Mouse (Mus musculus) 3T3-L1 (cell line): ENCODE results near the gene Sec16a.
A peak's percentile ranks its signal among the peaks of the same experiment; 100 is the strongest.

ENCODE experiments used
- DNase-seq: peaks from one replicate; pipeline ENCODE4 v3.0.0-alpha.2; 2015; ENCODE audit warnings: low read depth, low spot score

Sec16a gene

DNA sequence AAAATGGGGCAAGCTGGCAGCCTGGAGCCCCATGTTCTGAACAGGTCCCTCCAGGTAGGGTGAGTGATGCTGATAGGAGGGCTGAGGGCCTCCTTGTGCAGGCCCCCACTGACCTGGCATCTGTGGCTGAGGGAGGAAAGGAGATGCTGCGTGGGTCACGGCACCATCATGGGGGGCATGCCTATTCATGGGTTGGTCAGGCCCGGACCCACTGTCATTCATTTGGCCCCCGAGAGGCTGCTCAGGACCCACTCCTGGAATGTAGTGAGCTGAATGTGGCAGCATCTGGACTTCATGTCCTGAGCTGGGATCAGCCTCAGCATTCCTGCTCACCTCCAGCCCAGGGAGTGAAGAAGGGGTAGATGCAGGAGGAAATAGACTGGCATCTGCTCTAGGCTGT is 3.8 kb downstream of the Sec16a start:
- no peak for DNase-seq

DNA sequence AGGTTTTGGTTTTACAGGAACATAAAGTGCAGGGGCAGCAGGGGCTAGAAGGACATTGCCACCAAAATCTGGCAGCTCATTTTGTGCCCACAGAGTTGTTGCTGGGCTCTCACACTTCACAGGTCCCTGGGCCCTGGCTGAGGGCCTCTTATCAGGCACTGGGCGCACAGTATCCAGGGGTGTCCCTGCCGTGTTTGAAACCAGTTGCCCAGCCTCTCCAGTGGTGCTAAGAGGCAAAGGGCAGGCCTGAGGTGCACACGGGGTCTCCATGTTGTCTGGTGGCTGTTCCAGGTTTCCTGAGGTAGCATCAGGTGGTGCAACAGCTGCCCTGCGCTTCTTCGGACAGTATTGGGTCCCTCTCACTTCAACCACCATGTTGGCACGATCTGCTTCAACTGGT is 5.3 kb downstream of the Sec16a start:
- DNase-seq = no peak

DNA sequence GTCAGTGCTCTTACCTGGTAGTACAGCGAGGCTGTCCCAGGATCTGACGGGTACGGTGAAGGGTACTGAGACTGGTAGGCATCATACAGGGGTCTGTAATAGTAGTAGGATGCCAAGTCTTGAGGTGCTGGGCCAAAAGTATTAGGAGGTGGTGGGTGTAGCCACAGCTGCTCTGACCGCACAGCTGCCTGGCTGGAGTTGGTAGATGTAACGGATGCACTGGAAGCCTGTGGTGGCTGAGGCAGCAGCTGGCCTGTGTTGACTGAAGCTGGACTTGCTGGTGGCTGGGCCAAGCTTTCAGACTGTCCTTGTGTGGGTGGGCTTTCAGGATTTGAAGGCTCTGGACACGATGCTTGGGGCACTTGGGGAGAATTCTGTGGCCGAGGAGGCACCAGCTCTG is 6.6 kb downstream of the Sec16a start:
- DNase-seq = no peak

DNA sequence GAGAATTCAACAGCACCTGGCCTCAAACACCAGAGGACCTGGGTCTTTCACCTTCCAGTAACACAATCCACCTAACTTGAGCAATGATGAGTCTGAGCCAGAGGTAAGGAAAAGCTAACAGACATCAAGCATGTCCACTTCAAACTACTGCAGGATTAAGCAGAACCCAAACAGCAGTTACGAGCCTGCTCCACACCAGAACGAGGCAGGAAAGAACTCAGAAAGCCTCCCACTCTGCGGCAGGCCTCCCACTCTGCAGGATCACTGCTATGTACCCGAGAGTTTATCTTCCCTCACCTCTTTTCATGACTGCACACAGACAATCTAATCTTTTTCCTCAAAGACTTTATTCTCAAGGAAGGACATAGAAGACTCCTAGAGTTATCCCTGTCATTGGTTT is 7.8 kb downstream of the Sec16a start:
- no peak for DNase-seq

DNA sequence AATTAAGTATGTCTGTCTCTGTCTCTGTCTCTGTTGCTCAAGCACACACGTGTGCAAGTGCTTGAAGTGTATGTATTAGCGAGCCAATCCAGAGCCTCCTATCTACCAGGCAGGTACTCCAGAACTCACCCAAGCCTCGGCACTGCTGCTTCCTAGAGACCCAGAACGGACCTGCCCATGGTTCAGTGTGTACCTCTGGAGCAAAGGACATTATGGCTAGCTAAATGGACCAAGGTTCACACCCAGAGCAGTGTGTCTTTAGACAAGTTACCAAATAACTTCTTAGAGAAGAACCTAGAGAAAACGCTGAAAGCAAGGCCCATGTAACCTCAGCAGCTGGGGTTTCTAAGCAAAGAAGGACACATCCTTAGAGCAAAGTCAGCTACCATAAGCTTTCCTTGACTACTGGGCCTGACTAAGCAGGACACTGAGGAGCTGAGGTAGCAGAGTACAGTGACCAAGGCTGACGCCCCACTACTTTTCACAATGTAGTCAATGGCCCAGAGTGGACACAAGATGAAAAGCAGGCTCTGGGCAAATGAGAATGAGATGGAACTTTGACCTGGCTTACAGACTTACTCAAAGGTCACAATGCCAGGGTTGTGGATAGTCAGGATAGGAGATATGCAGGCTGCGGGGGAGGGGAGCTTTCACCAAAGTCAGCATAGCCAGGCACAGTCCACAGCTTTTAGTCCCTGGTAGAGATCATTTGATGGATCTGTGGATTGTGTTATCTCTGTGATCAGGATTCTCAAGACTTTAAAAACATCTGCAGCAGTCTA is 10.0 kb downstream of the Sec16a start:
- DNase-seq = no peak

DNA sequence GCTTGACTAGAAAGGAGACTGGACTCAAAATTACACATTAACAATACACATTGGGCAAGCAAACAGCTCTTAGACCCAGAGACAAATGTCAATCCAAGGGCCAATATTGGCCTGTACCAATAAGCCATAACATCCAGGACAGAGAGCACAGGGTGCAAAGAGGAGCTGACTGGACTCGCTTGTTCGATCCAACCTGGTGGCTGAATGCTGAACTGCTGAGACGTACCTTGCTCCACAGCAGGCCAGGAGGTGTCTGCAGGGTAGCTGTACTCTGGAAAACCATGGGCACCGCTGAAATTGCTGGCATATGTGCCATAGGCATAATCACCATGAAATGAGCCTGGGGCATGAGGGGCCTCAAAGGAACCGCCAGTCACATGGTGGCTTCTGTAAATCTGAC is 15.2 kb downstream of the Sec16a start:
- no peak for DNase-seq

DNA sequence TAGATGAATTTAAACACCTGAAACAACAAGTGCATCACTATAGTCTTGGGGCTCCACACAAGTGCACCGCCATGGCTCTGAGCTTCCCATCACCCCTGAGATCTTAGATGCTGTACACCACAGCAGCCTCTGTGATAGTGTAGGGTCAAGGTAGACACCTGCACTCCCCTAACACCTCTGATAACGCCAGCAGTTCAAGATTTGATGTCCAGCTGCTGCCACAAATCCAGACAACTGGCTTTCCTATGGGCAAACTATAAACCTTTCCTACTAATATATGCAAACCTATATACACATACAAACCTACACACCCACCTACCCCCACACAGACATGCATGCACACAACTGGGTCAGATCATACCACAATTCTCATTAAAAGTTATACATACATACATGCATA is 20.5 kb downstream of the Sec16a start:
- no peak for DNase-seq

DNA sequence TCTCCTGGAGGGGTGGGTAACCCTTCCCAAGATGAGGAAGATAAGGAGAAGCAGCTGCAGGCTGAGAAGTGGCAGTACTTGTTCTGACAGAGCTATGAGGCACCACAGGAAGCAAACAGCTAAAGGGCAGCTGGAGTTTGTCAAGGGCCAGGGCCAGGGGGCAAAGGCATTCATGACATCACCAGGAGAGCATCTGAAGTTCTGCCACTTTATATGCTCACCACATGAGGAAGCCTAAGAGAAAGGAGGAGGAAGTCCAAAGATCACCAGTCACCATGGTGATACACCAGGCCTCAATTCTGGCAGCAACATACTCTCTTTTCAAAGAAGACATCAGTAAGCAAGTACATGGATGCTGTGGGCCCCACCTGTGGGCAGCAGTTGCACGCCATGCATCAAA is 21.9 kb downstream of the Sec16a start:
- no peak for DNase-seq

DNA sequence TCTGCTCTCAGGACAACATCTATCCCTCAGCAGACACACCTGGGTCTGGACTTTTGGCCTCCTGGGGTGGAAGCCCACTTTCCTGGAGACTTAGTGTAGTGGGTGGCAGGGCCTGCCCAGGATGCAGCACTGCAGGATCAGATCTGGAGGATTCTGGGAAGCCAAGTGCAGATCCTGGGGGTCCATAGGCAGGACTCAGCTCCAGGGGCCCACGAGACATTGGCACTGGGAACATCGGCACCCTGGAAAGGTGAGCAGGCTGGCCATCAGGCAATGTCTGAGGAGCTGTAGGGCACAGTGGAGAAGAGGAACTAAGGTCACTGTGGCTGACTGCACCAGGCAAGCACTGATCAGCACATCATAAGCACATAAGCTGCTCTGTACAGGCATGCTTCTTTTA is 23.0 kb downstream of the Sec16a start:
- no peak for DNase-seq

DNA sequence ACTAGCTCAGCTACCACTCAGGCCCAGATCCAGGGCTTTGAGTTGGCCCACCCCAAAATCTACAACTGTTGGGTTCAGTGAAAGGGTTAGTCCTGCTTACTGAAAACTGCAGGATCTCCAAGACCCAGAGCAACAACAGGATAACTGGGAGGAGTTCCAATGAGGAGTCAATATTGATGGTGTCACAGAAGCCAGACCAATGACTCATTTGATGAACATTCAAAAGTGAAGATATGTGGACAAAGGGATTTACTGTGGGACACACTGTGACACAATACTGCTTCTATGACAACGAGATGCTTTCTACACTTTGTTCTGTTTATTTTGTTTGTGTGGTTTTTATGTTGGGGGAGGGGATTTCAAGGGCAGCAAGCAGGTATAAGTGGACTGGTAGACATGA is 26.9 kb downstream of the Sec16a start:
- peak; percentile 61 for DNase-seq

DNA sequence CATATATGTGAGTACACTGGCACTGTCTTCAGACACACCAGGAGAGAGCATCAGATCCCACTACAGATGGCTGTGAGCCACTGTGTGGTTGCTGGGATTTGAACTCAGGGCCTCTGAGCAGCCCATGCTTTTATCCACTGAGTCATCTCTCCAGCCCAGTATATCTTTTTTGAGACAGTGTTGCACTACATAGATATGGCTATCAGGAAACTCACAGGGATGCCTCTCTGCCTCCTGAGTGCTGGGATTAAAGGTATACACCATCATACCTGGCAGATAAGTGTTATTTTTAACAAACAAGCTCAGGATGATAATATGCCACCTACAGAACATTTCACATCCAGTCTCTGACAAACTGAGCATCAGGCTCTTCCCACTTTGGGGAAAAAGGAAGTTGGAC is 27.9 kb downstream of the Sec16a start:
- no peak for DNase-seq

DNA sequence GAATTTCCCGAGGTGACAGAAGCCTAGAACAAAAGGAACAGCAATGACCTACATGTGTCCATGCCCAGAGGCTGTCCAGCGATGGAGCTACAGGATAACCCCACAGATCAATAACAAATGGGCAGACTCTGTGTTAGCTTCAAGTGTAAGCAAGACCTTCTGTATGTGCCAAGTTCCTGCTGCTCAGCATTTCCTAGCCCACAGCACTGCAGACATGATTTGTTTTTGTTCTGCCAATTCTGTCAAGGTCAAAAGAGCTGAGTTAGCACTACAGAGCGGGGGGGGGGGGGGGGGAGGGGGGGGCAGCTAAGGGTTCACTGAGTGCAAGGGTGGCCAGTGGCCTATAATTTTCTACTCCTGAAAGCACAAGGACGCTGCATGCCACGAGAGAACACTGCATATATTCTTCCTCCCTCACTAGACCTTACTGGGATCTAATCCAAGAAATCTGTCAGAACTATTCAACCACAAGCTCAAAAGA is 34.0 kb downstream of the Sec16a start:
- peak; percentile 92 for DNase-seq

DNA sequence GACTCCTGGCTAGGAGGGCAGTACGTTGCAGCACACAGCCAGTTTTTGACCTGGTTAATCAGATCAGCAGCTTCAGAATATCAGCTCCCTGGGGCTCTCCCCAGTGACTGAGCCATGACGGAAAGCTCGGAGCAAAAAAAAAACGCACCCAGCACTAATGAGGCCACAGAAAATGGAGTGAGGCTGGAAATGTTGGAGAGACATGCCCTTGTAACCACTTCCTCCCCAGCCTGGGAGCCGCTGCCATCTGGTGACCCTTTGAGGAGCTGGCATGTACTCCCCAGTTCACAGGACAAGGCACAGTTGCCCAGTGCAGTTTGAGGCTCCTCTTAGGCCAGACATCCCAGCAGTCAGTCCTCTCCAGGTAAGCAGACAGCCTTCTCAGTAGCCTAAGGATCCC is 34.9 kb downstream of the Sec16a start:
- peak; percentile 44 for DNase-seq

DNA sequence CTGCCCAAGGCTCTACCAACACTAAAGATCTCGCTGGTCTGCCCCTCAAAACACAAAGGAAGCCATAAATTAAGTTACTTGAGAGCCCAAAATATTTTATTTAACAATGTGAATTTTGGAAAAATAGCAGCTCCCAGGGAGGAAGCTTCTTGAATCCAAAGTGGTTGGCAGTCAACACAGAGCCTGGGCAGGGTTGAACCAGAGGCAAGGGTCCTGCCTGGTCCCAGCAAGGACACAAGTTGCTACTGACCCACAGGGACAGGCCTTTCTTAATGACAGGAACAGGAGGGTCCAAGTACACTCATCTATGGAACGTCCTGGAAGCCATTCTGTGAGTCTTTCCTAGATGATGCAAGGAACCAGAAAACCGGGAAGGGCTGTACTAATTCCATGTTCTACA is 35.7 kb downstream of the Sec16a start:
- no peak for DNase-seq

DNA sequence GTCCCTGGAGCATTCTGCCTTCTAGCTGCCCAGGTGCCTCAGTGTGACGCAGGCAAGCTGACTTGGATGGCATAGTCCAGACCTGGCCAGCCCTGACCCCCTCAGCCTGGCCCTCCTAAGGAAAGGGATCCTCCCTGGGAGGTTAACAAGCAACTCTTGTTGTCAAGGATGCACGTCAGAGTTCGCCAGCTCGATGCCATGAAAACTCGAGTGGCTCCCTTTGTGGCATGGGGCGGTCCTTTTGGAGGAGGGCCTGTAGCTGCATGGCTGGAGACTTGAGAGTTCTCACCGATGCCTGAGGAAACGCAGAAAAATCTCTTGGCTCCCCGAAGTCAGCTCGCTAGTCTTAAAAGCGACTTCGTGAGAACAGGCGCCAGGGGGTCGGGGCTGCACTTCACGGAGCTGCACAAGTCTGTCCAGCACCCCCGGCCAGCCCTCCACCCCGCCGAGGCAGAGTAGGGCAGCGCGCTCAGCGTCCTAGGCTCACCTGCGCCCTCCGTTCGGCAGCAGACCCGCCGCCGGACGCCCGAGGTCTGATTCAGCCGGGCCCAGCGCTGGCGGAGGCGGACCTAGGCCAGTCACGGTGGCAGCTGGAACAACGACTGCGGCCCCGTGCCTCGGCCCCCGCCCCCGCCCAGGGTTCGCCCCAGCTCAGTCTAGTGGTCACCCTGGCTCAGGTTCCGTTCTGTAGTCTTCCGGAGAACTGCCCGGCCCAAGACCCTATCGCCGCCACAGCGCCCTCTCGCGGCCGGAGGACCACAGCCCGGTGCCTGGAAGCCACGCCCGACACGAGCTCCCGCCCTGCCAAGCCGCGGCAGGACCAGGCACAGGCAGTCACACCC is 36.3 kb downstream of the Sec16a start, which contains the start of gene Inpp5e:
TSS of gene Inpp5e (minus strand) at position 689 of the 842 bp plus-strand sequence.
- peak; percentile 92 for DNase-seq

DNA sequence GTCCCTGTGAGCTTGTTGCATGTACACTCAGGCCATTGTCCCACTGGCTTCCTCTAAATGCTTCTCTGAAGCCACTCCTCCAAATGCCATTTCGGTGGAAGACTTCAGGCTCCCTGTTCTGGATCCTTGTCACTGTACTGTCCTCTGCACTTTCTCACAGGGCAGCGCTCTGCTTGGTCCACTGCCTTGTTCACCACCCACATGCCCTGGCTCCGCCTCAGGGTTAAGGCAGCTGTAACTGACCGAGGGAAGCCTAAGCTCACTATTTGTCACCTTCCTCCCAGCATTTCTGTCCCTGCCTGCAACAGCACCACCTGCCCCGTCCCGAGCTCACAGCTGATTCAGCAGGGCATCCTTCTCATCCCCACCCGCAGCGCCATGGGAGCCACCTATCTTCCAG is 41.7 kb downstream of the Sec16a start:
- DNase-seq = no peak

DNA sequence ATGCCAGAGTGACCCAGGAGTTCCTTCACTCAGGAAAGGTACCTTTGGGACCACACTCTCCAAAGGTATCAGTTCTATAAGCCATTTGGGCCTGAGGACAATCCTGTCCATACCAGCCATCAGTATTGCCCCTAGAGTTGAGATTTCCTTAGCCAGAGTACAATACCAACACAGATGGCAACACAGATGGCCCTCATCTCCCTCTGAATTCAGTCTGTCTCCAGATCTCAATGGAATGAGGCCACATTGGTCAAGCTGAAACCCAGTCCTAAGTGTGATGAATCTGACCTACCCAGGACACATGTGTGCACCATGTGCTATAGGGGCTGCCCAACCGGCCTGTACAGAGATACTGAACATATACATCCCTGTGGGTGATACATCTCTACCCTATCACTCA is 42.8 kb downstream of the Sec16a start:
- no peak for DNase-seq

DNA sequence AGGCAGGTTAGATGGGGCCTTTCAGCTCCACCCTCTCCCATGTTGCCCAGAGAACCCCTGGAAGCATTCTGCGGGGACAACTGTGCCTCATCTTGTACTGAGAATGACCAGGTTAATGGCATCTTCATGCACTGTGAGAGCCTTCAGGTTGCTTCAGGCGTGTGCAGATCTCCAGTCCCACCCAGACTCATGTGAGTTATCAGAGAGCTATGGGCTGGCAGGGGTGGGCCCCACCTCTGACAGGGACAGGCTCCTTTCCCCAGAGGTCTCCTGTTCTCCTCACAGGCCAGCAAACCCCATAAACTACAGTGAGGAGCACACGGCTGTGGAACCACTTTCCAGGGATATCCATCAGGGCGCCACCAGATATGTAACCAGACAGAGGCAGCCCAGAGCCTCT is 44.0 kb downstream of the Sec16a start:
- DNase-seq = no peak

DNA sequence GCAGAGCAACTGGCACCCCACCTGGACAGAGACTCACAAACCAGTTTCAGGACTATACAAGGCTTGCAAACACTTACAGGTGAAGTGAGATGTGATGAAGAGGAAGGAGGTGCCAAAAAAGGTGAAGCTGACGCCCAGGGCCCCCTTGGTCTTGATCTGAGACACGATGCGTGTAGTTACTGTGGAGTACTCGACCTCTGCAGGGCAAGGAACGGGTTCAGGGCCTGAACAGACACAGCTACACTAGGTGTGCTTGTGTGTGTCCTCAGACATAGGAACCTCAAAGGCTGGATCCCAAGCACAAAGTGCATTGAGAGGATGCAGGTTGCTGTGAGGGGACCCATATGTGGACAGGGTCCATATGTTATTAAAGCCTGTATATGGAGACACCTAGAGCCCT is 44.7 kb downstream of the Sec16a start:
- DNase-seq = no peak

DNA sequence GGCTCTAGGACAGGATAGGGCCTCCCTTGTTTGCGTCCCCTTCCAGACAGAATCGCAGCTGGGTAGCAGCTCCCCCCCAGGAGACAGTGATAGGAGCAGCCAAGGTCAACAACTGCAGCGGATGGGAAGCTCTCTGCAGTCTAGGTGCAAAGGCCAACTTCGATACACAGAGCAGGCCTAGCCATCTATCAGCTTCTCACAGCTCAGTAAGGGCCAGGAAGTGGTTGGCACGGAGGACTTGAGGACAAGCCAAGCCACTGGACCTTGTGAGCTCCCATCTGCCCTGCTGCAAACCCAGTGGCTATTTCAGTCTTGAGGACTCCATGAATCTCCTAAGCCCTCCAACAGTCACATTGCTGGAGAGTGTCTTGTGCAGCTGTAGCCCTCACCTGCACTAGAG is 45.4 kb downstream of the Sec16a start:
- DNase-seq = no peak

DNA sequence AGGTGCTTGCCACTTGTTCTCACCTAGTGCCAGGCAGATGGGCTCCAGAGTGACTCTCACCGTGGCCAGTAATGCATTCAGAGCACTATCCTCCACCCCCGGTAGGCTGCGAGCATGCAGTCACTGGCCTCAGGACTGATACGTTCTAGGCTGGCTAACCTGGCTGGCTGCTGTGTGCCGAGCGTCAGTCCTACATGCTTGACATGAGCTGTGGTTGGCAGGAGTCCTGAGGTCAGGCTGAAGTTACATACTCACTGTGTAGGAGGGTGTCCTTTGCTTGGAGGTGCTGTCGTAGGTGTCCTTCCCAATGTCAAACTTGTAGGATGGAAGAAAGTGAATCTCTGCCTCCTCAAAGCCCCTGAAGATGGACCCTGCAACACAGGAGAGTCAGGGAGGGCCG is 46.0 kb downstream of the Sec16a start:
- DNase-seq = no peak

DNA sequence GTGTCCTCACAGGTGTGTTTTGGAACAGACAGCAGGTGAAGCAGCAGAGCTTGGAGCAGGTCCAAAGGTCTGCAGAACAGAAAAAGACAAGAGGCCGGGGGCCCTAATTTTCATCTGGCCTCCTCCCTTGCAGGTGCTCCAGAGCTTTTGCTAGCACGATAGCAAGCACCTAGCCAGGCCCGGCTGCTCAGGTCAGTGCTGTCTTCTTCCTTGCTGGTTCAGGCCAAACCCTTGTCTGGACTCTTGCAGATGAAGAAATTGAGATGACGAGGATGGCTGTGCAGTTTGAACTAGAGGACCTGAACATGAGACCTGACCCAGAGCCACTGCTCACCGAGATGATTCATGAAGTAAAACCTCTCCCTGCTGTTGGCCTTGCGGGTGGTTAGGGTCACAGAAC is 53.4 kb downstream of the Sec16a start:
- no peak for DNase-seq

DNA sequence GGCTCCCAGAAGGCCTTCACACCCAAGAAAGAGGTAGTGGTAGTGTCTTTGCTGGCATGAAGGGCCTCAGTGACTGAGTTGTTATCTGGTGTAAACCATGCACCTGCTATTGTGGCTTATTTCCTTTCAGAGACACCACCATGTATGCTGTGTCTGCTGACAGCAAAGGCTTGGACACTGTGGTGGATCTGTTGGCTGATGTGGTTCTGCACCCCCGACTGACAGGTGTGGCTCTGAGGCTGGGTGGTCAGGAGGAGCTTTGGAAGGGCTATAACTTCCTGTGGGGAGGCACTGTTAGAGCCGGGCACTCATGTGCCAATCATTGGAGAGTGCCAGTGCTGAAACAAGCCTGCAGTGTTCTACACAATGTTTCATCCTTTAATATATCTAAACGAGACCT is 54.1 kb downstream of the Sec16a start:
- no peak for DNase-seq
